Mouse (Mus musculus) lung, embryonic 15.5 days (tissue): Measurements from ENCODE around the gene Dcaf17. TPM values are rescaled to one million over a fixed set of nuclear protein-coding genes. Genes with fewer than 3 reads are reported as not detected.

Source experiments
- polyA plus RNA-seq: library from polyadenylated mRNA; unstranded; fragments of >200 nt; fragmentation: Nextera tagmentation; extraction: Ambion mirVana; gene quantifications from 2 replicates; pipeline ENCODE4 v1.2.1, GENCODE M21; 2015

Gene Dcaf17
- polyA plus RNA-seq, 1 experiment from 2014 or later: 38.2 TPM

Other genes starting within 250 kb of the Dcaf17 start
- gene Tlk1, start 229.6 kb upstream of the Dcaf17 start, polyA plus RNA-seq: 29.5 and 33.2 TPM in 2 replicates
- 14.9 and 16.5 TPM in 2 replicates for gene Mettl8, start 255 bp downstream of the Dcaf17 start, polyA plus RNA-seq
- gene Cybrd1, start 62.6 kb downstream of the Dcaf17 start, polyA plus RNA-seq: 2.3 and 3.3 TPM in 2 replicates
- 90.3 and 99.6 TPM in 2 replicates for gene Dync1i2, start 156.4 kb downstream of the Dcaf17 start, polyA plus RNA-seq